Mouse (Mus musculus): Measurements from ENCODE around the gene Olfr1347.

GRCm38 (mm10) chr7:6466951-6467350 lies 32.6 kb downstream of the Olfr1347 start, which contains the start of gene Olfr1346:
- TF ChIP-seq CTCF (IDR thresholded peaks at IDR 0.05; ENCODE audit: control insufficient read depth, insufficient read depth, low read length): no peak
- no peak for TF ChIP-seq POLR2A (IDR thresholded peaks at IDR 0.05; ENCODE audit: borderline replicate concordance, control insufficient read depth, low read depth, low read length)
